Mouse (Mus musculus) limb, embryonic 14.5 days (tissue): ENCODE measurements around the gene Lcor. TPM values are rescaled to one million over a fixed set of nuclear protein-coding genes. Genes with fewer than 3 reads are reported as not detected.

ENCODE experiments used
- ATAC-seq: fragments of 200-750 bp; cut with Nextera tagmentation; 2 replicates; pipeline ENCODE4 v1.8.0; 2017; ENCODE audit warnings: low read depth, moderate number of reproducible peaks, moderate TSS enrichment; ENCODE audit not compliant: low FRiP score
- DNase-seq: peaks from one replicate; pipeline ENCODE4 v3.0.0-alpha.2; 2015; ENCODE audit warnings: low spot score
- H3K27ac ChIP-seq: fragments of 300-500 bp; sonication (generic); replicated peaks from 2 replicates; pipeline ENCODE4 v1.5.1; 2014; ENCODE audit warnings: low read depth, mild to moderate bottlenecking, low read length, moderate library complexity, mixed read lengths
- H3K27me3 ChIP-seq: fragments of 300-500 bp; sonication (generic); 2 replicates; pipeline ENCODE4 v1.6.1; 2014; ENCODE audit warnings: low read length, mixed read lengths; ENCODE audit not compliant: control insufficient read depth, insufficient read depth
- H3K36me3 ChIP-seq: fragments of 300-500 bp; sonication (generic); 2 replicates; pipeline ENCODE4 v1.6.1; 2014; ENCODE audit warnings: mild to moderate bottlenecking, low read length, moderate library complexity, mixed read lengths; ENCODE audit not compliant: control insufficient read depth, insufficient read depth
- H3K4me1 ChIP-seq: fragments of 300-500 bp; sonication (generic); 2 replicates; pipeline ENCODE4 v1.6.1; 2014; ENCODE audit warnings: antibody characterized with exemption, low read length, mixed read lengths; ENCODE audit not compliant: control insufficient read depth, insufficient read depth
- H3K4me2 ChIP-seq: fragments of 300-500 bp; sonication (generic); replicated peaks from 2 replicates; pipeline ENCODE4 v1.6.1; 2014; ENCODE audit warnings: low read depth, mild to moderate bottlenecking, low read length, moderate library complexity; ENCODE audit not compliant: severe bottlenecking
- H3K4me3 ChIP-seq: fragments of 300-500 bp; sonication (generic); replicated peaks from 2 replicates; pipeline ENCODE4 v1.5.1; 2014; ENCODE audit warnings: low read length
- H3K9ac ChIP-seq: fragments of 300-500 bp; sonication (generic); 2 replicates; pipeline ENCODE4 v1.6.1; 2014; ENCODE audit warnings: mild to moderate bottlenecking, low read depth, low read length, moderate library complexity; ENCODE audit not compliant: severe bottlenecking
- H3K9me3 ChIP-seq: fragments of 300-500 bp; sonication (generic); 2 replicates; pipeline ENCODE4 v1.6.1; 2016; ENCODE audit warnings: low read length; ENCODE audit not compliant: control insufficient read depth
- POLR2A ChIP-seq: fragments of 200-500 bp; IDR thresholded peaks from 2 replicates; pipeline ENCODE4 v1.8.0; 2012; ENCODE audit warnings: inconsistent platforms, mild to moderate bottlenecking, moderate library complexity, borderline replicate concordance; ENCODE audit not compliant: insufficient read depth, insufficient read length; ENCODE audit errors: extremely low read depth
- WGBS: fragments of 180-500 bp; shearing (Covaris S2); extraction: QIAGEN DNeasy Blood & Tissue Kit; methylation state at CpG from one replicate; pipeline ENCODE4 v1.1.7; 2014; 5-methylcytosine and 5-hydroxymethylcytosine counted together
- polyA plus RNA-seq, 2 experiments: library from polyadenylated mRNA; depleted of rRNA in 1 of 2; stranded (reverse) in 1 of 2; unstranded in 1 of 2; fragments of >200 nt; fragmentation: Nextera tagmentation in 1 of 2; extraction: Ambion mirVana in 1 of 2; gene quantifications; 2 replicates each; pipeline versions ENCODE4 v1.2.1 to v1.2.3; 2012 to 2014

Lcor gene
- polyA plus RNA-seq, 2 experiments = 2.8 to 9.5 TPM

GRCm38 (mm10) chr19:41523798-41524563 is 41.5 kb downstream of the Lcor start:
- Histone ChIP-seq H3K27ac (no peak overlapping the region), H3K4me2 (no peak overlapping the region), H3K27me3 (no peaks in the 10 kb centered on the region), H3K4me1 (no peaks in the 10 kb centered on the region; the same call in 1 of the 2 replicates), H3K4me3 (no peak overlapping the region), H3K9me3 (no peaks in the 10 kb centered on the region), H3K9ac (no peak overlapping the region), H3K36me3 (no peaks in the 10 kb centered on the region; the same call in 1 of the 2 replicates)
- ATAC-seq (no peak), DNase-seq (no peak)
- TF ChIP-seq POLR2A = no peak
- WGBS = 73% methylated on average over 3 of the region's 3 CpGs

- no peak for ATAC-seq
- 92% methylated on average over 3 of the region's 3 CpGs for WGBS
- no peak for TF ChIP-seq POLR2A
- Histone ChIP-seq H3K27ac (no peak overlapping the region), H3K9me3 (no peaks in the 10 kb centered on the region), H3K27me3 (no peaks in the 10 kb centered on the region), H3K36me3 (peaks cover 4% of the 10 kb centered on the region; the same call in 1 of the 2 replicates), H3K9ac (no peak overlapping the region), H3K4me3 (no peak overlapping the region), H3K4me2 (no peak overlapping the region), H3K4me1 (no peaks in the 10 kb centered on the region)
- DNase-seq = no peak
These were observed 46.7 kb downstream of the Lcor start for GRCm38 (mm10) chr19:41529169-41529568.

- no peak for DNase-seq
- no peak overlapping the region for H3K4me2 ChIP-seq
- 90% methylated on average over 3 of the region's 3 CpGs for WGBS
- no peaks in the 10 kb centered on the region for H3K4me1 ChIP-seq
- no peaks in the 10 kb centered on the region for H3K27me3 ChIP-seq
- H3K4me3 ChIP-seq = no peak overlapping the region
- no peak overlapping the region for H3K9ac ChIP-seq
- no peak overlapping the region for H3K27ac ChIP-seq
- H3K36me3 ChIP-seq = peaks cover 9% of the 10 kb centered on the region; the same call in 1 of the 2 replicates
- no peak for ATAC-seq
- no peaks in the 10 kb centered on the region for H3K9me3 ChIP-seq
- no peak for TF ChIP-seq POLR2A
These were observed 51.6 kb downstream of the Lcor start for GRCm38 (mm10) chr19:41534021-41534420.

- H3K4me3 ChIP-seq = no peak overlapping the region
- no peak overlapping the region for H3K4me2 ChIP-seq
- ATAC-seq (no peak), DNase-seq (no peak)
- no peaks in the 10 kb centered on the region for H3K4me1 ChIP-seq
- no peak overlapping the region for H3K27ac ChIP-seq
- H3K27me3 ChIP-seq = no peaks in the 10 kb centered on the region
- WGBS = 85% methylated on average over 4 of the region's 4 CpGs
- H3K9ac ChIP-seq = no peak overlapping the region
- no peaks in the 10 kb centered on the region for H3K9me3 ChIP-seq
- peaks cover 48% of the 10 kb centered on the region for H3K36me3 ChIP-seq
- TF ChIP-seq POLR2A = no peak
These were observed 74.5 kb downstream of the Lcor start for GRCm38 (mm10) chr19:41556981-41557380.

GRCm38 (mm10) chr19:41557491-41557890 is 75.1 kb downstream of the Lcor start:
- WGBS = 81% methylated on average over 4 of the region's 4 CpGs
- no peak overlapping the region for H3K4me2 ChIP-seq

More at GRCm38 (mm10) chr19:41557491-41557890, 75.1 kb downstream of the Lcor start:
- no peak for DNase-seq
- Histone ChIP-seq H3K9me3 (no peaks in the 10 kb centered on the region), H3K36me3 (peaks cover 46% of the 10 kb centered on the region), H3K4me3 (no peak overlapping the region), H3K9ac (no peak overlapping the region), H3K27me3 (no peaks in the 10 kb centered on the region), H3K27ac (no peak overlapping the region), H3K4me1 (no peaks in the 10 kb centered on the region)
- TF ChIP-seq POLR2A = no peak
- no peak for ATAC-seq
